Comparison of ENCODE assay signal across 12 mouse cellular contexts in the genomic region with DNA sequence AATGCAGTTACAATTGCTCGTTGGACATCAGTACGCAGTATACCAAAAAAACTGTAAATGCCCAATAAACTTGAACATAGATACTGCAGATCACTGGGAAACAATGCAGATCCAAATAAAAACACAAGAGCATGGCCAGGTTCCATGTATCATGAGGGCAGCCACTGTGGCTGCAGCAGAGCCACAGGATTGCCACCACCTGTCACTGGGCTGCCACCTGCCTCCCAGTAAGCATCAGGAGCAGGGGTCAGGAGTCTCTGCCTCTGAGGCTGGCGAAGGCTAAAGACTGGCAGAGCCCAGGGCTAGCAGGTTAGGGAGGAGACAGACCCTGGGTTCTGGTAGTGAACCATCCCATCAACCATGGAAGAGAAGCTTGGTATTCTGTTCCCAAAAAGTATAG.
"Had no signal": no experiment of that assay in that cellular context is flagged by ENCODE, and none has a peak within 500 bp of the region (broad histone marks: within the 10 kb centered on the region; RNA-seq: fewer than 3 reads in every experiment).

No protein-coding gene starts in this region.

- DNase-seq: gastrocnemius, adult 2 months; gastrocnemius, postnatal 10 days; gastrocnemius, postnatal 25 days; heart, adult 18-20 months; heart, postnatal 10 days; heart, postnatal 4 days; kidney, adult 18-20 months; kidney, adult 8-10 months; kidney, postnatal 10 days; kidney, postnatal 25 days; kidney, postnatal 4 days; left cerebral cortex, postnatal 4 days had no signal
